Mouse (Mus musculus): ENCODE results near the gene Cmip. TPM values are rescaled to one million over a fixed set of nuclear protein-coding genes. Genes with fewer than 3 reads are reported as not detected.

The Cmip gene
- polyA plus RNA-seq, 1 experiment, result 23.6 TPM

DNA sequence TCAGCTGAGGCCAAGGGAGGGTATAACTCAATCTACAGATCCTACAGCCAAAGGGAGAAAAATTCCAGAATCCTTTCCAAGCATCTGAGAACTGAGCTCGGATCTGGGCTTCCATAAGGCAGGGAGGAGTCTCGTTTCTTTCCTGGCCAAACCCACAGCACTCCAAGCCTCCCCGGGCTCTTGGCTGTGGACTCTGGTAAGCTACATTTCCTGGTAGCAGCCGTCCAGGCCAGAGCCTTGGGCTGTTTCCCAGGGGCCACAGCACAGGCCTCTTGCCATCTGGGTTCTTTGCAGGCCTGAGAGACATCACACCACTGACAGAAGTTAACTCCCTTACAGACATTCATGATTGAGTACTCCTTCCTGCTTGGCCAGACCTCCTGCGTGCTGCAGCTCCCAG, 180.8 kb downstream of the Cmip start:
- H3K79me2 ChIP-seq (ENCODE audit: control insufficient read depth, insufficient read depth), result no peaks in the 10 kb centered on the region
- no peak overlapping the region for H3ac ChIP-seq (ENCODE audit: control insufficient read depth, insufficient read length)
- no peak for TF ChIP-seq MYOD1 (IDR thresholded peaks at IDR 0.05; ENCODE audit: control insufficient read depth in 1 of 3, insufficient read length in 2 of 3, low read depth in 2 of 3)
- no peak for TF ChIP-seq REST (IDR thresholded peaks at IDR 0.05; ENCODE audit: insufficient read depth, insufficient read length)
- TF ChIP-seq USF1 (IDR thresholded peaks at IDR 0.05; ENCODE audit: low read depth), result no peak
- TF ChIP-seq MYOG (IDR thresholded peaks at IDR 0.05; ENCODE audit: control insufficient read depth in 1 of 3, insufficient read depth in 1 of 3, insufficient read length in 2 of 3, low read depth in 2 of 3), result no peak
- no peak for TF ChIP-seq TCF3 (IDR thresholded peaks at IDR 0.05; ENCODE audit: insufficient read length, low read depth)
- TF ChIP-seq CEBPB (IDR thresholded peaks at IDR 0.05; ENCODE audit: insufficient read depth, poor library complexity, severe bottlenecking), result no peak
- TF ChIP-seq POLR2A (IDR thresholded peaks at IDR 0.05; ENCODE audit: insufficient read length, low read depth), result no peak
- no peak for TF ChIP-seq POLR2AphosphoS2 (IDR thresholded peaks at IDR 0.05; ENCODE audit: insufficient read length, low read depth)
- TF ChIP-seq TCF12 (IDR thresholded peaks at IDR 0.05; ENCODE audit: insufficient read depth, poor library complexity, severe bottlenecking), result no peak
- TF ChIP-seq E2F4 (IDR thresholded peaks at IDR 0.05; ENCODE audit: insufficient read depth), result no peak
- no peak for TF ChIP-seq MAX (IDR thresholded peaks at IDR 0.05; ENCODE audit: low read depth)
- TF ChIP-seq SRF (IDR thresholded peaks at IDR 0.05; ENCODE audit: control insufficient read depth, insufficient read length, low read depth), result no peak
- no peak overlapping the region for H3K4me3 ChIP-seq
- H3K27me3 ChIP-seq (ENCODE audit: control insufficient read depth, insufficient read depth, insufficient read length), result no peaks in the 10 kb centered on the region
- H3K36me3 ChIP-seq (ENCODE audit: control insufficient read depth, insufficient read depth), result peaks cover 10% of the 10 kb centered on the region
- H3K4me2 ChIP-seq (ENCODE audit: low read depth), result no peak overlapping the region

DNA sequence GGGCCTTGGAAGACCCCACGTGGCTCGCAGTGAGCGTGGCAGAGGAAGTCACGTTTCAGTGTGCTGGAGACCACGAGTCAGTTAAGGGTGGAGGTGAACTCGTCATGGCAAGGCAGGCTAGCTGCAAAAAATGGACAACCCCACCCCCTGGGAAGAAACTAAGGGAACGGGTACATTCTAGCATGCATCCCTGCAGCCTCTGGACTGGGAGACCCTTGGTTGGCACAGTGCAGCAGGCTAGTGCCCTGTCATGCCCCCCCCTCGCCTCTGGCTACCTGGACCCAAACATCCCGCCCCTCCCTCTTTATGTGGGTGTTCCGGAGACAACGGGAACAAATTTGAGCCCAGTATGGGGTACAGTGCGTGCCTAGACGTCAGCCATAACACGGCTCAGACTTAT, 183.5 kb downstream of the Cmip start:
- TF ChIP-seq MAX (IDR thresholded peaks at IDR 0.05; ENCODE audit: low read depth) (no peak), POLR2A (IDR thresholded peaks at IDR 0.05; ENCODE audit: insufficient read length, low read depth) (no peak), USF1 (IDR thresholded peaks at IDR 0.05; ENCODE audit: low read depth) (no peak)
- Histone ChIP-seq H3K79me2 (ENCODE audit: control insufficient read depth, insufficient read depth) (no peaks in the 10 kb centered on the region), H3K36me3 (ENCODE audit: control insufficient read depth, insufficient read depth) (peaks cover 3% of the 10 kb centered on the region), H3K4me3 (no peak overlapping the region), H3ac (ENCODE audit: control insufficient read depth, insufficient read length) (no peak overlapping the region), H3K4me2 (ENCODE audit: low read depth) (no peak overlapping the region), H3K27me3 (ENCODE audit: control insufficient read depth, insufficient read depth, insufficient read length) (no peaks in the 10 kb centered on the region)

DNA sequence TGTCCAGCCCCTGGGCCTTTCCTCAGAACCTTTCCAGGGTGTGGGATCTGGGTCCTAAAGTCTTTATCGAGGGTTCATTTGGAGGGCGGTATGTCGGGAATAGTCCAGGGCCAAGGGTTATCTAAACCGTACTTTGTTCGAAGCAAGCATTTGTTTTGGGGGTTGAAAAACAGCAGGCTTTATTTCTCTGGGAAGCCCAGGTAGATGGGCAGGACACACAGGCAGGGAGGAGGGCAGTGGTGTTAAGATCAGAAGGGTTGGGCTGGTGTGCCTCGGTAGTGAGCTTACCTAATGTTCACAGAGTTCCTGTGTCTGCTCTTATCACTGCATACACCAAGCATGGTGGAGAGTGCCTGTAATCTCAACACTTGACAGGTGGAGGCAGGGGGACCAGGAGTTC, 183.9 kb downstream of the Cmip start:
- no peaks in the 10 kb centered on the region for H3K79me2 ChIP-seq (ENCODE audit: control insufficient read depth, insufficient read depth)
- TF ChIP-seq REST (IDR thresholded peaks at IDR 0.05; ENCODE audit: insufficient read depth, insufficient read length), result no peak
- no peak for TF ChIP-seq SRF (IDR thresholded peaks at IDR 0.05; ENCODE audit: control insufficient read depth, insufficient read length, low read depth)
- no peak for TF ChIP-seq USF1 (IDR thresholded peaks at IDR 0.05; ENCODE audit: low read depth)
- TF ChIP-seq E2F4 (IDR thresholded peaks at IDR 0.05; ENCODE audit: insufficient read depth), result no peak
- TF ChIP-seq MYOG (IDR thresholded peaks at IDR 0.05; ENCODE audit: control insufficient read depth in 1 of 3, insufficient read depth in 1 of 3, insufficient read length in 2 of 3, low read depth in 2 of 3), result no peak
- no peak for TF ChIP-seq POLR2AphosphoS2 (IDR thresholded peaks at IDR 0.05; ENCODE audit: insufficient read length, low read depth)
- no peak for TF ChIP-seq POLR2A (IDR thresholded peaks at IDR 0.05; ENCODE audit: insufficient read length, low read depth)
- no peak for TF ChIP-seq MYOD1 (IDR thresholded peaks at IDR 0.05; ENCODE audit: control insufficient read depth in 1 of 3, insufficient read length in 2 of 3, low read depth in 2 of 3)
- TF ChIP-seq TCF3 (IDR thresholded peaks at IDR 0.05; ENCODE audit: insufficient read length, low read depth), result no peak
- no peak for TF ChIP-seq MAX (IDR thresholded peaks at IDR 0.05; ENCODE audit: low read depth)
- TF ChIP-seq CEBPB (IDR thresholded peaks at IDR 0.05; ENCODE audit: insufficient read depth, poor library complexity, severe bottlenecking), result no peak
- no peak for TF ChIP-seq TCF12 (IDR thresholded peaks at IDR 0.05; ENCODE audit: insufficient read depth, poor library complexity, severe bottlenecking)
- no peaks in the 10 kb centered on the region for H3K27me3 ChIP-seq (ENCODE audit: control insufficient read depth, insufficient read depth, insufficient read length)
- H3ac ChIP-seq (ENCODE audit: control insufficient read depth, insufficient read length), result no peak overlapping the region
- peaks cover 3% of the 10 kb centered on the region for H3K36me3 ChIP-seq (ENCODE audit: control insufficient read depth, insufficient read depth)
- H3K4me3 ChIP-seq, result no peak overlapping the region
- H3K4me2 ChIP-seq (ENCODE audit: low read depth), result no peak overlapping the region

DNA sequence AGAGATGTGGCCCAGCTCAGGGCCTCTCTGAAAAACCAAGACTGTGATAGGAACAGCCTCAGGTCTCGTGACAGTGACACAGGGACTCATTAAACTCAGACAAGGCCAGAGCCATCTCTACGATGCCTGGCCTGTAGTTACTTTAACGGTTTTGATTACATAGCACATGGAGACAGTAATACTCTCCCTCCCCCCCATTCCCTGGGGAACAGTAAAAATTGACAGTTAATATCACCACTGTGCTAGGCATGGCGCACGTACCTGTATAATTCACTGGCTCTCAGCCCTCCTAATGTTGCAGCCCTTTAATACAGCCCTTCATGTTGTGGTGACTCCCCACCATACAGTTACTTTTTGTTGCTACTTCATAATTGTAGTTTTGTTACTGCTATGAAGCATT, 188.6 kb downstream of the Cmip start:
- Histone ChIP-seq H3K27me3 (ENCODE audit: control insufficient read depth, insufficient read depth, insufficient read length) (no peaks in the 10 kb centered on the region), H3K36me3 (ENCODE audit: control insufficient read depth, insufficient read depth) (no peaks in the 10 kb centered on the region)
- TF ChIP-seq USF1 (IDR thresholded peaks at IDR 0.05; ENCODE audit: low read depth), result no peak
- no peak for TF ChIP-seq TCF12 (IDR thresholded peaks at IDR 0.05; ENCODE audit: insufficient read depth, poor library complexity, severe bottlenecking)
- no peak for TF ChIP-seq MYOG (IDR thresholded peaks at IDR 0.05; ENCODE audit: control insufficient read depth in 1 of 3, insufficient read depth in 1 of 3, insufficient read length in 2 of 3, low read depth in 2 of 3)
- TF ChIP-seq TCF3 (IDR thresholded peaks at IDR 0.05; ENCODE audit: insufficient read length, low read depth), result no peak
- TF ChIP-seq E2F4 (IDR thresholded peaks at IDR 0.05; ENCODE audit: insufficient read depth), result no peak
- TF ChIP-seq CEBPB (IDR thresholded peaks at IDR 0.05; ENCODE audit: insufficient read depth, poor library complexity, severe bottlenecking), result no peak
- no peak for TF ChIP-seq MYOD1 (IDR thresholded peaks at IDR 0.05; ENCODE audit: control insufficient read depth in 1 of 3, insufficient read length in 2 of 3, low read depth in 2 of 3)
- TF ChIP-seq POLR2AphosphoS2 (IDR thresholded peaks at IDR 0.05; ENCODE audit: insufficient read length, low read depth), result no peak
- TF ChIP-seq POLR2A (IDR thresholded peaks at IDR 0.05; ENCODE audit: insufficient read length, low read depth), result no peak
- TF ChIP-seq MAX (IDR thresholded peaks at IDR 0.05; ENCODE audit: low read depth), result no peak
- no peak for TF ChIP-seq REST (IDR thresholded peaks at IDR 0.05; ENCODE audit: insufficient read depth, insufficient read length)
- no peak for TF ChIP-seq SRF (IDR thresholded peaks at IDR 0.05; ENCODE audit: control insufficient read depth, insufficient read length, low read depth)

DNA sequence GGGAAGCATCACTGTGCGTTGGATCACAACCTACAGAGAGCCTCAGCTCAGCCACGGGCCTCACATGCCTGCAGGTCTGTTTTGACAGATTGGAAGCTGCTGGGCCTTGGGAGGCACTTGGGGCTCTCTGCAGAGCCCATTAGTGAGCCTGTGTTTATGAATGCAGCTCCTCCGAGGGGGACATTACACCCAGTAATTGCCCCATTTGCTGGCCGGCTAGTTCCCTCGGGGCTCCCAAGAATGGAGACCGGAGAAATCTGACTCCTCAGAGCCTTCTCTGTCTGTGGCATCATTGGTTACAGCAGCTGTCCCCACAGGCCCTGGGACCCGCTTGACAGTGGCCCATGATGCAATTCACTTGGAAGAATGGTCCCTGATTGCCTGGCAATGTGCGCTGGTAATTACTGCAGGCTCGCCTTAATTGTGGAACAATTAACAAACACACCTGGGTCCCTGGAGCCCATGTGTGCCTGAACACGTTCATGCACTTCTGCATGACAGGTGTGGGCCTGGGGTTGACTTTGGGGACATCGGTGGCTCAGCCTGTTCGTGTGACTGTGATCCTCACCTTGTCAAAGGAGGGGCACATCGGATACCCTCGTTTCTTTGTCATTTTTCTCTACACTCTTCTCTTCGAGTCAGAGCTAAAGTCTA, 189.6 kb downstream of the Cmip start:
- TF ChIP-seq MYOD1 (IDR thresholded peaks at IDR 0.05; ENCODE audit: control insufficient read depth in 1 of 3, insufficient read length in 2 of 3, low read depth in 2 of 3) (peak in 1 of 3 experiments; percentile 36), TCF3 (IDR thresholded peaks at IDR 0.05; ENCODE audit: insufficient read length, low read depth) (no peak), E2F4 (IDR thresholded peaks at IDR 0.05; ENCODE audit: insufficient read depth) (no peak), USF1 (IDR thresholded peaks at IDR 0.05; ENCODE audit: low read depth) (no peak), MYOG (IDR thresholded peaks at IDR 0.05; ENCODE audit: control insufficient read depth in 1 of 3, insufficient read depth in 1 of 3, insufficient read length in 2 of 3, low read depth in 2 of 3) (peak in 1 of 3 experiments; percentile 61)
- Histone ChIP-seq H3K4me3 (no peak overlapping the region), H3ac (ENCODE audit: control insufficient read depth, insufficient read length) (no peak overlapping the region), H3K4me2 (ENCODE audit: low read depth) (no peak overlapping the region), H3K27me3 (ENCODE audit: control insufficient read depth, insufficient read depth, insufficient read length) (no peaks in the 10 kb centered on the region), H3K36me3 (ENCODE audit: control insufficient read depth, insufficient read depth) (no peaks in the 10 kb centered on the region), H3K79me2 (ENCODE audit: control insufficient read depth, insufficient read depth) (no peaks in the 10 kb centered on the region)

More for the DNA sequence above, 188.6 kb downstream of the Cmip start:
- Histone ChIP-seq H3ac (ENCODE audit: control insufficient read depth, insufficient read length) (no peak overlapping the region), H3K79me2 (ENCODE audit: control insufficient read depth, insufficient read depth) (no peaks in the 10 kb centered on the region), H3K4me3 (no peak overlapping the region), H3K4me2 (ENCODE audit: low read depth) (no peak overlapping the region)
